Comparison of ENCODE assay signal across 29 mouse cellular contexts in genomic region chr5:20622417-20622816, GRCm38 (mm10).
DNase-seq lines count a peak whose midpoint lies in the region; ATAC-seq and TF ChIP-seq lines count a peak whose summit lies in the region.
"Had no signal": no experiment of that assay in that cellular context is flagged by ENCODE, and none has a peak within 500 bp of the region (broad histone marks: within the 10 kb centered on the region; RNA-seq: fewer than 3 reads in every experiment).

No protein-coding gene starts in this region.

- TF ChIP-seq CTCF in midbrain, postnatal 0 days (IDR thresholded peaks at IDR 0.05): no peak

- no peaks in the 10 kb centered on the region for H3K9me3 ChIP-seq in midbrain, embryonic 10.5 days (replicated peaks)
- no peaks in the 10 kb centered on the region for H3K9me3 ChIP-seq in midbrain, postnatal 0 days (ENCODE audit: low read length)
- H3K9me3 ChIP-seq in midbrain, embryonic 13.5 days: no peaks in the 10 kb centered on the region
- H3K9me3 ChIP-seq: embryonic facial prominence, embryonic 10.5 days; embryonic facial prominence, embryonic 15.5 days; intestine, embryonic 15.5 days; limb, embryonic 12.5 days; liver, embryonic 15.5 days; lung, embryonic 15.5 days; stomach, embryonic 15.5 days had no signal

- no peak overlapping the region for H3K9ac ChIP-seq in midbrain, postnatal 0 days (replicated peaks; ENCODE audit: low read length, poor library complexity, severe bottlenecking)
- no peak overlapping the region for H3K9ac ChIP-seq in midbrain, embryonic 13.5 days (replicated peaks)
- H3K9ac ChIP-seq: embryonic facial prominence, embryonic 15.5 days; intestine, embryonic 15.5 days; limb, embryonic 12.5 days; liver, embryonic 15.5 days; lung, embryonic 15.5 days; stomach, embryonic 15.5 days had no signal

- H3K4me3 ChIP-seq in midbrain, embryonic 10.5 days: no peak overlapping the region
- no peak overlapping the region for H3K4me3 ChIP-seq in midbrain, postnatal 0 days (ENCODE audit: low read depth, low read length)
- H3K4me3 ChIP-seq in midbrain, embryonic 13.5 days (replicated peaks): no peak overlapping the region
- H3K4me3 ChIP-seq: embryonic facial prominence, embryonic 10.5 days; embryonic facial prominence, embryonic 15.5 days; intestine, embryonic 15.5 days; limb, embryonic 12.5 days; liver, embryonic 15.5 days; lung, embryonic 15.5 days; stomach, embryonic 15.5 days had no signal

- WGBS in midbrain, embryonic 10.5 days: 44% methylated on average over 3 of the region's 3 CpGs
- 40% methylated on average over 3 of the region's 3 CpGs for WGBS in midbrain, postnatal 0 days
- 32% methylated on average over 3 of the region's 3 CpGs for WGBS in midbrain, embryonic 13.5 days

- no peak for ATAC-seq in midbrain, postnatal 0 days (ENCODE audit: low FRiP score)
- peak; percentile 79 for ATAC-seq in midbrain, embryonic 13.5 days
- ATAC-seq: activated CD4-positive, CD25-positive, alpha-beta regulatory T cell, adult 4 months; intestine, embryonic 15.5 days had no signal

- peaks cover 23% of the 10 kb centered on the region for H3K4me1 ChIP-seq in midbrain, embryonic 10.5 days
- no peaks in the 10 kb centered on the region for H3K4me1 ChIP-seq in midbrain, postnatal 0 days (ENCODE audit: insufficient read depth, low read length)
- H3K4me1 ChIP-seq in midbrain, embryonic 13.5 days (replicated peaks): peaks cover 16% of the 10 kb centered on the region
- H3K4me1 ChIP-seq: embryonic facial prominence, embryonic 10.5 days; intestine, embryonic 15.5 days; limb, embryonic 12.5 days; liver, embryonic 15.5 days; stomach, embryonic 15.5 days had no signal

- H3K36me3 ChIP-seq in midbrain, embryonic 10.5 days: no peaks in the 10 kb centered on the region
- no peaks in the 10 kb centered on the region for H3K36me3 ChIP-seq in midbrain, postnatal 0 days (ENCODE audit: insufficient read depth, low read length)
- H3K36me3 ChIP-seq in midbrain, embryonic 13.5 days: no peaks in the 10 kb centered on the region
- H3K36me3 ChIP-seq: embryonic facial prominence, embryonic 10.5 days; embryonic facial prominence, embryonic 15.5 days; intestine, embryonic 15.5 days; limb, embryonic 12.5 days; liver, embryonic 15.5 days; lung, embryonic 15.5 days; stomach, embryonic 15.5 days had no signal

- H3K27me3 ChIP-seq in midbrain, embryonic 10.5 days (ENCODE audit: low read depth, poor library complexity, severe bottlenecking): no peaks in the 10 kb centered on the region
- no peaks in the 10 kb centered on the region for H3K27me3 ChIP-seq in midbrain, postnatal 0 days (ENCODE audit: insufficient read depth, low read length)
- no peaks in the 10 kb centered on the region for H3K27me3 ChIP-seq in midbrain, embryonic 13.5 days
- H3K27me3 ChIP-seq: CH12.LX; embryonic facial prominence, embryonic 15.5 days; intestine, embryonic 15.5 days; limb, embryonic 12.5 days; liver, embryonic 15.5 days; lung, embryonic 15.5 days; stomach, embryonic 15.5 days had no signal

- H3K27ac ChIP-seq in midbrain, embryonic 10.5 days (replicated peaks): 0 out of 2 replicates have a peak overlapping the region, but pooled peaks have one; percentile 49
- H3K27ac ChIP-seq in midbrain, postnatal 0 days (ENCODE audit: low read depth, low read length): no peak overlapping the region
- H3K27ac ChIP-seq in midbrain, embryonic 13.5 days: peak overlapping the region; percentile 62
- H3K27ac ChIP-seq: embryonic facial prominence, embryonic 10.5 days; embryonic facial prominence, embryonic 15.5 days; hindbrain, postnatal 0 days; intestine, embryonic 15.5 days; kidney, postnatal 0 days; limb, embryonic 12.5 days; liver, embryonic 15.5 days; lung, embryonic 15.5 days; stomach, embryonic 15.5 days had no signal

- peak; percentile 69 for DNase-seq in heart, adult 11 months
- no peak for DNase-seq in heart, postnatal 36 days
- no peak for DNase-seq in midbrain, embryonic 10.5 days (ENCODE audit: low spot score)
- no peak for DNase-seq in midbrain, postnatal 0 days (ENCODE audit: low spot score)
- no peak for DNase-seq in natural killer cell, adult 2 months (ENCODE audit: low spot score in 2 of 2)
- no peak for DNase-seq in B cell, adult 2 months
- DNase-seq: adrenal gland, adult 8-10 months; cerebellum, adult 8-10 months; cerebellum, postnatal 25 days; gastrocnemius, postnatal 25 days; heart, adult 18-20 months; heart, postnatal 4 days; kidney, adult 2 months; kidney, postnatal 4 days; layer of hippocampus, adult 9-11 months; right cerebral cortex, postnatal 25 days had no signal

- H3K4me2 ChIP-seq in midbrain, postnatal 0 days (ENCODE audit: low read depth, low read length, poor library complexity, severe bottlenecking): no peak overlapping the region
- H3K4me2 ChIP-seq in midbrain, embryonic 13.5 days (replicated peaks): no peak overlapping the region; the same call in 1 of the 2 replicates
- H3K4me2 ChIP-seq: embryonic facial prominence, embryonic 15.5 days; heart, embryonic 11.5 days; intestine, embryonic 15.5 days; limb, embryonic 12.5 days; liver, embryonic 15.5 days; lung, embryonic 15.5 days; stomach, embryonic 15.5 days had no signal

- intact Hi-C loops in heart, postnatal 36 days (cut with DNase I): no loop called here
